Mouse (Mus musculus) splenic B cell, adult 2 months (primary cell): Measurements from ENCODE around the gene Scfd2.

Experiments used
- DNase-seq: peaks from one replicate; pipeline ENCODE4 v3.0.0-alpha.2; 2011; ENCODE audit warnings: low read depth, low spot score
- H3K27me3 ChIP-seq: 2 replicates; pipeline ENCODE4 v1.6.1; 2012; ENCODE audit warnings: mild to moderate bottlenecking, low read length, moderate library complexity, mixed read lengths; ENCODE audit not compliant: control insufficient read depth, poor library complexity, insufficient read depth, severe bottlenecking
- H3K36me3 ChIP-seq: 2 replicates; pipeline ENCODE4 v1.6.1; 2012; ENCODE audit warnings: mild to moderate bottlenecking, low read length, moderate library complexity, mixed read lengths; ENCODE audit not compliant: control insufficient read depth, poor library complexity, insufficient read depth, severe bottlenecking

The Scfd2 gene

DNA sequence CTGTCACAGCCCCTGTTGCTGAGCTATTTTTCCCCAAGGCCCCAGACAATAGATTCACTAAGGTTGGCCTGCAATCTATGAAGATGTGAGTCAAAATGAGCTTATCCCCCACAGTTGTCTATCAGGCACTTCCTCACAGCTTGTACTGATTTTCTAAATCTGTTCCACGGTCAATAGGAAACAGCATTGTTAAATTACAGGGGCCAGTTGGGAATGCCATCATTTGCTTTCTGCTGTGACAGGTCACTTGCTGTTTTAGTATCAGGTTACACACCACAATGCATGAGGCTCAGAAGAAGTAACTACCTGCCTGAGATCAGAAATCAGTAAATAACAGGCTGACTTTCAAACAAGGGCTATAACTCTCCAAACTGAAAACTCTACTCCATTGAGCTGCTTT is 168.3 kb downstream of the Scfd2 start:
- no peaks in the 10 kb centered on the region for H3K27me3 ChIP-seq
- DNase-seq = no peak
- no peaks in the 10 kb centered on the region for H3K36me3 ChIP-seq

GRCm38 (mm10) chr5:74361531-74361930 is 170.0 kb downstream of the Scfd2 start:
- no peak for DNase-seq
- Histone ChIP-seq H3K27me3 (no peaks in the 10 kb centered on the region), H3K36me3 (no peaks in the 10 kb centered on the region)

DNA sequence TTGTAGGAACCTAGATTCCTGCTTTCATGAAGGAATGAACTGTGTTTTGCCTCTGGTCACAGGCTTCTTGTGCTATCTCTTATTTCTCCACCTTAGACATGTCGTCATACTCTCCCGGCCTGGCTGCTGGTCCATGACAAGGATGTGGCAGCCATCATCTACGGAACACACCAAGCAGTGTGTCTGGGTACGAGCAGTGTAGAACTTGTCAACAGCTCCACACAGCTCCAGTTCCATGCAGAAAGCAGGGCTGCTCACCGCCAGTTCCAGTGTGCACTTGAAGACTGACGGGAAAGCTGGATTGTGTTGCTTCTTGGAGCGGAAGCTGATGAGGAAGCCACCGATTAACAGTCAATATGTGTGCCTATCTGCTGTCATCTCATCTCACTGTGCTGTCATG is 173.5 kb downstream of the Scfd2 start:
- no peaks in the 10 kb centered on the region for H3K36me3 ChIP-seq
- DNase-seq = no peak
- no peaks in the 10 kb centered on the region for H3K27me3 ChIP-seq

DNA sequence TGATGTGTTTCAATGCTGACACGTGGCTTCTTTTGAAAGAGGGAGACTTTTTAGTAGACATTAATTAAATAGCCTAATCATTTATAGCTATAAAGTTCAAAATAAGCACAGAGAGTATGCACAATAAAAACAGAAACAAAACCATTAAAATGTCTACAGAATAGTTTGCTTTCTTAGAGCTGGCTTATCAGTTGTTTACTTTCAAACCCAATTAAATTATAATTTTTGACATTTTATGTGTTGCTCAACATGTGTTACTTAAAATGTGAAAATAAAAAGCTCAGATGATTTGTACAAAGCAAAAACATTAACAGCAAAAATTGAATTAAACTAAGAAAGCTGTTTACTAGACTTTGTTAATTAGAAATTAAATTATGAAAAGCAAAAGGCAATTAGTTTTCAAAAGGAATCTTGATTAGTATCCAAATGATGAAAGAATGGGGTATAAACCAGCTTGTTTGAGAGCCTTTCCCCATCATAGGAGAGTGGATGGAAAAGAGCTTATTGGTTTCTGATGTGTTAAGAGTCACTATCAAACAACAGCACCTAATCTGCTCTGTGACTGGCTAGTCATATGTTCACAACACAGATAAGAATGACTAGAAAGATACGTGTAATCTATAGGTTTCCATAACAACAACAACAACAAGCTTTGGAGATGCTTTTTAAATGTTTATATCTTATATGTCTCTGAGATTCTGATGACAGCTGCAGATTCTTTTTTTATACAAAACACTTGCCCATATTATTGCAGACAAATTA is 176.0 kb downstream of the Scfd2 start:
- Histone ChIP-seq H3K27me3 (no peaks in the 10 kb centered on the region), H3K36me3 (no peaks in the 10 kb centered on the region)
- DNase-seq = no peak

DNA sequence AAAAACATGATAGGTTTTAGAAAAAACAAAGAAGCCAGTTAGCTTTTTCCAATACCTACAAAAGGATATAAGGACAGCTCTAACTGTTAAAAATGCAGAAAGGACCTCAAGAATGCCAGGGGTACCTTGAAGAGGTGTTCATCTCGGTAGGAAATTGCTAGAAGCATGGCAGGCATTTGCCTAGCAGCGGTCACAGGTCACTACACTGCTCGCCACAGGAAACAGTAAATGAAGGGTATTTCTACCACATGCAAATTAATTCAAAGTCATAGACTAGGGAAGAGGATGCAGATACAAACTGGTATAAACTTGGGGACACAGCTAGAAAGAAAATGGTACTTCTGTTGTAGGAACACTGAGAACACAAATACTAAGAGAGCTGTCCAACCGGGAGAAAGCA is 180.7 kb downstream of the Scfd2 start:
- Histone ChIP-seq H3K36me3 (no peaks in the 10 kb centered on the region), H3K27me3 (no peaks in the 10 kb centered on the region)
- DNase-seq = peak; percentile 56

- Histone ChIP-seq H3K36me3 (no peaks in the 10 kb centered on the region), H3K27me3 (no peaks in the 10 kb centered on the region)
- peak; percentile 36 for DNase-seq
Observed at GRCm38 (mm10) chr5:74348079-74348870, 183.3 kb downstream of the Scfd2 start.

DNA sequence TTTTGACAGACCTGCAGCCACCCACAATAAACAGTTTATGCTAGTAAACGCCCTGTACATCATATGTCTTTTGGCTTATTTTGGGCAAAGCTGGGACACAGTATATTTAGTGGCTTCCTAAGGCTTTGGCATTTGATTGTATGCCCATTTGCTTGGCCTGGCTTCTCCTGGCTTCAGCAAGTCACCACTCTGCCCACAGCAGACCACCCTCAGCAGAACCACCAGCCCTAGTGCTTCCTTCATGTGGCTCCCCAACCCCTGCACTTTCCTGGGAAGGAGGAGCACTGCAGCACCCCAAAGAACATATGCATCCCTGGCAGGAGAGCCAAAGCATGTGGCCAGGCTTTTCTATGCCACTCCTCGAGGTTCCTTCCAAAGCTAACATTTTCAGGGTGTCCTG is 188.5 kb downstream of the Scfd2 start:
- DNase-seq = no peak
- H3K27me3 ChIP-seq = no peaks in the 10 kb centered on the region

GRCm38 (mm10) chr5:74342557-74342956 is 189.0 kb downstream of the Scfd2 start:
- no peak for DNase-seq
- Histone ChIP-seq H3K27me3 (no peaks in the 10 kb centered on the region), H3K36me3 (no peaks in the 10 kb centered on the region)

More for the DNA sequence above, 188.5 kb downstream of the Scfd2 start:
- H3K36me3 ChIP-seq = no peaks in the 10 kb centered on the region

DNA sequence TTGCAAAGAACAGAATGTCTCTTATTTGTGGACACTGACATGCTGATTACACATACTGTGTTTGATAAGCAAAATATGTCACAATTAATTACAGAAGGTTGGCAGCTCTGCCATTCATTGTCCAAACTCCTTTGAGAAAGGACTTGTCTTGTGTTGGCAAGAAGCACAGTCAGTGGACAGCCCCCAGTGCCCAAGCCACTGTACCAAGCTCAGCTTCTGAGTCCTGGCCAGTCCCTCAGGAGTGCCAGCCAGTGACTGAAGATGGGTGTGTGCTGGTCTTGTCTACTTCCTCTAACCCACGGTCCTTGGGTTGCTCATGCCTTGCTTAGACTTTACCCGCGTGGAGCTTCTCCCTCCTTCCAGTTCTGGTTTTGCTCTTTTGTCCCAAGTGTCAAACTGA is 194.1 kb downstream of the Scfd2 start:
- no peaks in the 10 kb centered on the region; the same call in 1 of the 2 replicates for H3K27me3 ChIP-seq
- DNase-seq = no peak
- no peaks in the 10 kb centered on the region for H3K36me3 ChIP-seq

DNA sequence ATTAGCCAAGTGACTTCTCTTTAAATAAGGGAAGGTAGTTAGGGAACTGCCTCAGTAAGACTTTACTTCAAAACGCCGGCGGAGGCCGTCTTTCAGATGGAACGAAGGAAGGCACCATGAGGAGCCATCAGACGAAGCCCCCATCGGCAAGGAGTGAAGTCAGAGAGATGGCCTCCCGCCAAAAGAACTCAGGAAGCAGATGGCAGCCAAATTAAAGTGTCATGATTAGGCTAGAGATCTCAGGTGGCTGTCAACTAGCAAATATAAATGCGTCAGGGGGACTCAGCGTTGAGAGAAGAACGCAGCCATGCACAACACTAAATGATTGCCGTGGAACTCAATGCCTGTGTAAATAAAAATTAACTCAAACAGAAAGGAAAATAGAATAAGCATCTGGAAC is 194.8 kb downstream of the Scfd2 start:
- DNase-seq = no peak
- Histone ChIP-seq H3K36me3 (no peaks in the 10 kb centered on the region), H3K27me3 (no peaks in the 10 kb centered on the region; the same call in 1 of the 2 replicates)

- no peak for DNase-seq
- no peaks in the 10 kb centered on the region; the same call in 1 of the 2 replicates for H3K27me3 ChIP-seq
- H3K36me3 ChIP-seq = no peaks in the 10 kb centered on the region
Observed at GRCm38 (mm10) chr5:74333258-74333657, 198.3 kb downstream of the Scfd2 start.

DNA sequence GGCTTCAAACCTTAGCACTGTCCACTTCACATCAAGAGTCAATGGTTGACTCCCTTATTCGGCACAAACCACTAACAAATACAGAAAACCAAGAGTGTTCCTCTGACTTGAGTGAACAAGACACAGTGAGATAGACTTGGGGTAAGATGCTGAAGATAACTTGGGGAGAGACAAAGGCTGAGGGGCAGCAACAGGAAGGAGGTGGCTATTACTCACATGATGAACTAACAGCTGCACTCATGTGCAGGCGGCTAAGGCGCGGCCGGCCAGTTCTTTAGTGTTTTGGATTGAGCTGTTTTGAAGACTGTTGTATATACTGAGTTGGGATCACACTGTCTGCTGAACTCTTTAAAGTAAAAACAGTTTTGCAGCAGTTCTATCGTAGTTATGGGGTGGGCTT is 205.3 kb downstream of the Scfd2 start:
- Histone ChIP-seq H3K36me3 (no peaks in the 10 kb centered on the region), H3K27me3 (no peaks in the 10 kb centered on the region)
- DNase-seq = no peak

- Histone ChIP-seq H3K27me3 (no peaks in the 10 kb centered on the region), H3K36me3 (no peaks in the 10 kb centered on the region)
- DNase-seq = no peak
Observed at GRCm38 (mm10) chr5:74321010-74321746, 210.4 kb downstream of the Scfd2 start.

DNA sequence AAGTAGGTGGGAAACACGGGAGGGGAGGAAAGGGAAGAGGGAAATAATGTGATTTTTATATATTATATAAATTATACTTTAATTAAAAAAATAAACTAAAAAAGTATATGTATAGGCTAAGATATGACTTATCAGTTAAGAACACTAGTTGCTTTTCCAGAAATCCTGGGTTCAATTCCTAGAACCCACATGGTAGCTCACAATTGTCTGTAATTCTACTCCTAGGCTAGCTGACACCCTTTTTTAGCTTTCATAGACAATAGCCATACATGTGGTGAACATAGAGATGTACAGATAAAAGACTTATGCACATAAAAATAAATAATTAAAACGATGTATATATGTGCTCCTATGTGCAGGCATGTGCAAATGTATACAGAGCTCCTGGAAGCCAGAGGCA is 212.0 kb downstream of the Scfd2 start:
- Histone ChIP-seq H3K36me3 (no peaks in the 10 kb centered on the region), H3K27me3 (no peaks in the 10 kb centered on the region)
- no peak for DNase-seq

- H3K36me3 ChIP-seq = no peaks in the 10 kb centered on the region
- DNase-seq = no peak
- H3K27me3 ChIP-seq = no peaks in the 10 kb centered on the region
Observed at GRCm38 (mm10) chr5:74317174-74317573, 214.4 kb downstream of the Scfd2 start.
